Mouse (Mus musculus) adrenal gland (tissue): ENCODE results near the gene Mettl16.

Source experiments
- microRNA-seq, 2 experiments: library from miRNA; unstranded; fragments of <30 nt; microRNA quantifications; one replicate each; pipeline ENCODE4; 2019

The Mettl16 gene

Small RNA genes lying within 50 kb of the gene (microRNA-seq; reads per million reads assigned to microRNA genes)
- gene Mir6926 = 0.11 to 0.12 reads per million in 2 experiments
